Mouse (Mus musculus) frontal cortex, postnatal 10 days (tissue): ENCODE measurements around the gene Hoxc4.

Experiments used
- DNase-seq, 2 experiments: peaks; one replicate each; pipeline ENCODE4 v3.0.0; 2022; ENCODE audit warnings: low spot score in 2 of 2, mixed read lengths in 1 of 2

Hoxc4 gene

DNA sequence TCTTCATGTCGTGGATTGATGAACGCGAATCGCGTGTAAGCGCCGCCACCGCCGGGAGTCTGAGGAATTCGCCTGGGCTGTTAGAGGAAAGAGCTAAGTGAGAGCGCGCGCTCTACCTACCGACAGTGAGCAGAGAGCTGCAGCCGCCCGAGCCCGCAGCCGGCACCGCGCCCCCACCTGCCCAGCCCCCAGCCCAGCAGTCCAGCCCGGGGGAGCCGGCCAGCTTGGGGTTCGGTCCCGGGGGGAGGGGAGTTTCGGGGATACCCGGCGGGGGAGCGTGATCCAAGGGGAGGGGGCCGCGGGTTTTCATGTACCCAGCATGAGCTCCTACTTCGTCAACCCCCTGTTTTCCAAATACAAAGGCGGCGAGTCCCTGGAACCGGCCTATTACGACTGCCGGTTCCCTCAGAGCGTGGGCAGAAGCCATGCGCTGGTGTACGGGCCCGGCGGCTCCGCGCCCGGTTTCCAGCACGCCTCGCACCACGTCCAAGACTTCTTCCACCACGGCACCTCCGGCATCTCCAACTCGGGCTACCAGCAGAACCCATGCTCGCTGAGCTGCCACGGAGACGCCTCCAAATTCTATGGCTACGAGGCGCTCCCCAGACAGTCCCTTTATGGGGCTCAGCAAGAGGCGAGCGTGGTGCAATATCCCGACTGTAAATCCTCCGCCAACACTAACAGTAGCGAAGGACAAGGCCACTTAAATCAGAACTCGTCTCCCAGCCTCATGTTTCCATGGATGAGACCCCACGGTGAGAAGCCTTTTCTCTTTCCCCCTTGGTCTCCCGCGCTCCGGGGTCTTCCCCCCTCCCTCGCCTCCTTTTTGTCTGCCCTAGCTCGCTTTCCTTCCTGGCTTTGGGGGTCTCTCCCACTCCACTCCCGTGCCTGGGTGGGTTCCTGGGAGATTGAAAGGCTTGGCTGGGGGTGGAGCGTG is 28.0 kb upstream of the Hoxc4 start, which contains the start of gene Hoxc8:
Gene Hoxc8 (plus strand): TSS at position 147 of the 937 bp plus-strand sequence.
- DNase-seq, result no peak

DNA sequence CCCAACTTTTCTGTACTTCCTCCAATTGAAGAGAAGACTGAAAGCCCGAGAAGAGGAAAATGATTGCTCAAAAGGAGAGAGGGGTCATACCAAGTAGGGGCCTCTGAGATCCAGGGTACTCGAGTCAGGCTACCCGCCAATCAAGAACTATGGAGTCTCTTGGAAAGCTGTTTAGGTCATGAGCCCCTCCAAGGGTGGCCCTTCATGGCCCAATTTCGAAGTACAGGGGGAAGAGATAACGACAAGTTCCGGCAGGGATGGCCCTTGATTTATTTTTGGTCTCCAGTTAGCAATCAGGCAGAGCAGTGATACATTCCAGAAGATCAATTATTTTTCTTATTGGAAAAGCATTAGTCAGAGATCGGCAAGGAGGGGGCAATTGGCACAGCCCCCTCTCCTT is 27.0 kb upstream of the Hoxc4 start:
- no peak for DNase-seq

DNA sequence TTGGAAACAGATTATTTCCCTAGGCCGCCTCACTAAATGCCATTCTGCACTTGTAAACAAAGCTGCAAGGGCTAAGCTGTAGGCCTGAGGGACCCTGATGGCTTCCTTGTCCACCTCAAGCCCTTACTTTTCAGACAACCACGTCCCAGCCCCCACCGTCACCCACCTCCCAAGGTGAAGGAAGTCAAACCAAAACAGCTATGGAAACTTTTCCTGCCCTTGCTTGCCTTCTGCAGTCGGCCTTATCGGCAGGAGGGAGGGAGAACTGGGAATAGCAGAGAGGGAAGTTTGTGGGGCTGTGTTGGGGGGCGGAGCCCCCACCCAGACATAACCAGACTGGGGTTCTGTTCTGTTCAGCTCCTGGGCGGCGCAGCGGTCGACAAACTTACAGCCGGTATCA is 26.5 kb upstream of the Hoxc4 start:
- DNase-seq, result no peak

DNA sequence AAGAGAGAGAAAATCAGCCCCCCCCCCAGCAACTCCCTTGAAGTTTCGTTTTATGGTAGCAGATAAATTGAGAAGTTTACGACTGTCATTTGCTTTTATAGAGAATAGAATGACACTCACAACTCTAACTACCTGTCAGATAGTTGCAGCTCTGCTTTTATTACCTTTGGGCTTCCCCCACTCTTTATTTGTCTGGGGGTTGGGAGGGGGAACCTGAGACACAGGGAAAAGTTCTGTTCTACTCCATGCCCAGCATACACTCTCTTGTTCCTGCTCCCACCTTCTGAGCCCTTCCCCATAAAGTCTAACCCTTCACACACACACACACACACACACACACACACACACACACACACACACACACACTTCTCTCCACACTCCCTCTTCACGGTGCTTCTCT is 25.9 kb upstream of the Hoxc4 start:
- no peak for DNase-seq

DNA sequence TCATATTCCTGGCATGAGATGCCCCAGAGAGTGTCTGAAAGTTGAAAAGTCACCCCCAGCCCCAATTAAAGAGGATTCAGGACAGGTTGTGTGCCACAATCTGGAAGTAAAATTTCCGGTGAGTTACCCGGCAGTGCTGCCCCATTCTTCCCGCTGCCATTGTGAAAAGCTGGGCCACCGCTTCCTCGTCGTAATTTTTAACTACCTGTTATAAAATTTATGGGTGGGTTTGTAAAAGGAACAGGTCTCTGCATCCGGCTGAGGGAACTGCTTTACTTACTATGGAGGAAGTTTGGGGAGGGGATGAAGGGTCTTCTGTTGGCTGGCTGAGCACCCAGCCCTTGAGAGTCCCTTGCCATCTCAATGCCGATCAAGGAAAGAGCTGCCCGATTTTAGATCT is 22.2 kb upstream of the Hoxc4 start:
- no peak for DNase-seq

DNA sequence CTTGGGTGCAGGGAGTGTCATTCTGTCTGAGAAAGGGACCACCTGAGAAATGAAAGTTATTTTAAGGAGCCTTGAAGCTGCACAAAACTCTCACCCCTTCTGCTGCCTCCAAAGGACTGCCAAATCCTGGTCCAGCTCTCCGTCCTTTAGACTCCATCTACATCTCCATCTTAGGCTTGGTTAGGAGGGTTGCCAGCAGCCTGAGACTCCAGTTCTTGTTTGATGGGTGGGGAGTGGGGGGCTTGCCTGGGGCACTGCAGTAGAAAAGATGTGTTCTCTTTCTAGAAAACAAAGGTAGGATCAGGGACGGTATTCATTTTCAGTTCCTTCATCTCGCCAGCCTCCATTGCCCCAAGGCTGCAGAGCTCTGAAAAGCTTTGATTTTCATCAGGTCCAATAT is 21.3 kb upstream of the Hoxc4 start:
- DNase-seq, result no peak

DNA sequence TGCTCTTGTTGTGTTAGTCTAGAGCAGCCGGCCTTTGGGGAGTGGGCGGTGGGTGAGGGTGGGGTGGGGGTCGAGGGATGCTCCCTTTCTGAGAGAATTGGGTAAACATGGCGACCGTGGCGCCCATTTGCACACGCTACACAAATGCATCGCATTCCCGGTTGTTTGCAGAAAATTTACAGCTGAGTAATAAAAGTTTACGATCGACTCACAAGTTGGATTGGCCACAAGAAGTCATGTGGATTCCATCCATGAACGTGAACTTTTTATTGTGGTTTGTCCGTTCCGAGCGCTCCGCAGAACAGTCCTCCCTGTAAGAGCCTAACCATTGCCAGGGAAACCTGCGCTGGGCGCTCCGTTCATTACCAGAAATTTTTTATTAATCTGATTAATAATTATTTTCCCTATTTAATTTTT is 20.8 kb upstream of the Hoxc4 start, which contains the start of gene Hoxc6:
Gene Hoxc6 (plus strand): TSS at position 319 of the 417 bp plus-strand sequence.
- DNase-seq, result no peak

DNA sequence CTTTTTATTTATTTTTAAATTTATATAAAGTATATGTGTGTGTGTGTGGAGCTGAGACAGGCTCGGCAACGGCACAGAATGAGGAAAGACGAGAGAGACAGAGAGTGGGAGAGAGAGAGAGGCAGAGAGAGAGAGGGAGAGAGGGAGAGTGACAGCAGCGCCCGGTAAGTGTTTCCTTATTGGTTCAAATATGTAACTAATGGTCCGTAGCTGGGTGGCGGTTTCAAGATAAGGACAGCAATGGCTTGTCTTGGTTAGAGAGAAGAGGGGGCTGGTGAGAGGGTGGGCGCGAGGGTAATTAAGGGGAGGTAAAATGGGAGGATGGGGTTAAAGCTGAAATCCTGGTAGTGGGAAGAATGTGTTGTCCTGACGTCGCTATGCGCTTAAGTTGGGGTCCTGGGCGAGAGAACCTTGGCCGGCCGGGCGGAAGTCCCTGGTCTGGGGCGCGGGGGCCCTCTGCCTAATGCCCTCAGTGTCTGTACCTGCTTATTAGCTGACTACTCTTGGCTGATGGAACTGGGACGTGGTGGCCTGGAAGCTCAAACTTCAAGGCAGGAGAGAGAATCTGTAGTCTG is 20.0 kb upstream of the Hoxc4 start:
- no peak for DNase-seq

DNA sequence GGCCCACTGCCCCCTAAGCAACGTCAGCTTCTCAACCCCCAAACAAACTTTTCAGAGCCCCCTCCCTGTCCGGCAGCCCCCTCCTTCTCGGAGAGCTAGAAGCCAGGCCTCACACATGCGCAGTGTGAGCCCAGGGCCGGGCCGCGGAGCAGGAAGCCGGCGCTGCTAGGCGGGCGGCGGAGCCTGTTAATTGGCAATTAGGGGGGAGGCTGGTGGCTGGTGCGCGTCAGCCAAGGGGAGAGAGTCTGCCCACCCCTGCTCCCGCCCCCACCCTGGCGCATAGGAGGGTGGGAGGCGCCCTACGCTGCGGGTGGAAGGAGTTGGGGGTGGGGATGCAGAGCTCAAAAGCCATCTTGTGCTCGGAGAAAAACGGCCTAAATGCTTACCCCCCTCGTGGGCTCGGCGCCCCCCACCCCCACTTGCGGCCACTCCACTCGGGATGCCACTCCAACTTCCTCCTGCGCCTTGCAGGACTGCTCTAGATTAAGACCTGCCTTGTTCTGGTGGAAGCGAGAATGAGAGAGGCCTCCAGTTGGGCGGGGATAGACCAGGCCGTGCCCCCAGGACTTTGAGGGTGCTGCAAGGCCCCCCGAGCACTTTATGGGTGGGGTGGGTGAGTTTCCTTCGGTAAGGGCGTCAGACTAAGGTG is 19.4 kb upstream of the Hoxc4 start:
- no peak for DNase-seq

DNA sequence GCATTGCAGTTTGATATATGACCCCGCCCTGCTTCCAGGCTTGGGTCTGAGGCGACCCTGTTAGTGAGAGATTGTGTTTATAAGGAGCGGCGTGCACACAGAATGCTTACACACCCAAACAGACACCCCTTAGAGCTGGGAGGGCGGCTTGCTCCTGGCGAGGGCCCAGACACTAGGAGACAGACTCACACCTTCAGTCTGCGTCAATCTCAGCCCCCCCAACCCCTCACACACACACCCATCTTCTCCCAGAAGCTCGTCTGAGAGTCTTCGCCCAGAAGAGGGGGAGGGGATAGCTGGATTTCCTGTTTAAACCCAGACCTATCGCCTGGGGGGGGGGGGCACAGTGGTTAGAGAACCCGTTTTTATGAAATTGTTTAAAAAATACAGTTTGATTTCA is 18.8 kb upstream of the Hoxc4 start:
- DNase-seq, result no peak

DNA sequence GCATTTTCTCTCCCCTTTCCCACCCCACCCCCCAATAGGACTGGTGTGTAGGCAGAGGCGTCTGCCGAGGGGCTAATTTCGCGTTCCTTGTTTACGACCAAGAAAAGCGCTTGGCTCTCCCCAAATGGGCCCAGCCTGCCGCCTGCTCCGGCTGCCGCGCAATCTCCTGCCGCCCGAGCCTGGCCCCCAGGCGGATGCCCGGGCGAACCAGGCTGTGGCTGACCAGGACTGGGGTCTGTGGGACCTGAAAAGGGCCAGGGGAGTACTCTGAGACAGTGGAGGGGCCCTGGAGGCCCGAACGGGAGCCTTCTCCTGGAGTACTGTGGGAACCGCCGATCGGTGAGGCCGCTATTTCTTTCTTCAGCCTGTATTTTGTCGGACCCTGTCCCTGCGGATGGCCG is 18.2 kb upstream of the Hoxc4 start:
- no peak for DNase-seq

DNA sequence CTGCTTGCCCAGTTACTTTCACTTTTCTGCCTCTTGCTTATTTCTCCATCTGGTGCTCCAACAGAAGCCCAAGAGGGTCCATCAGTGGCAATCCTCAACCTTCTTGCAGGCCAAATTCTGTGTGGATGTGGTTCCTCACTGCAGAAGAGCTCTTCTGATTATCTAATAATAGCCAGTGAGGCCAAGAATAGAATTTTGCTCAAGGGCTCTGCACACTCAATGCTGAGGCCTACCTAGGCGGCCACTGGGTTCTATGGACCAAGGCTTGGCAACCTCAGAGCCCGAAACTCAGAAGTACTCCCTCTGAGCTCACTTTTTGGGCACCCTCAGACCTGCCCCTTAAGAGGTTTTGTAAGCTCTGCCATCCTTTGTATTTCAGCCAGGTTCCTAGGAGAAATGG is 17.4 kb upstream of the Hoxc4 start:
- no peak for DNase-seq

DNA sequence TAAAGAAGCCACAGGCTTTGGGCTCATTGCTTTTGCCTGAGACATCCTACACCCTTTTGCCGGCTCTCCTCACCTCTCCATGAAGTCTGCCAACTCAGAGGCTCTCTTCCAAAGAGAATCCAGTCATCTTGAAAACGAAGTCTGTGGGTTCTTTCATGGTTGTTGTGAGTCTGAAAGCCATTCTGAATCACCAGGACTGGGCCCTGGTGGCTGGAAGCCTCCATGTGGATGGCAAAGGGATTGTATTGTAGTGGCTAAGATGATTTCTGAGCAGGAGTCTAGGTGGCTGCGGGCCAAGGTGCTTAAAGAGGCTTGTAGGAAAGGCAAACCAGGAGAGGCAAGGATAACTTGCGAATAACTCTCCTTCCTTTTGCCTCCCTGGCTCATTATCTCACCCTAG is 16.6 kb upstream of the Hoxc4 start:
- DNase-seq, result no peak

DNA sequence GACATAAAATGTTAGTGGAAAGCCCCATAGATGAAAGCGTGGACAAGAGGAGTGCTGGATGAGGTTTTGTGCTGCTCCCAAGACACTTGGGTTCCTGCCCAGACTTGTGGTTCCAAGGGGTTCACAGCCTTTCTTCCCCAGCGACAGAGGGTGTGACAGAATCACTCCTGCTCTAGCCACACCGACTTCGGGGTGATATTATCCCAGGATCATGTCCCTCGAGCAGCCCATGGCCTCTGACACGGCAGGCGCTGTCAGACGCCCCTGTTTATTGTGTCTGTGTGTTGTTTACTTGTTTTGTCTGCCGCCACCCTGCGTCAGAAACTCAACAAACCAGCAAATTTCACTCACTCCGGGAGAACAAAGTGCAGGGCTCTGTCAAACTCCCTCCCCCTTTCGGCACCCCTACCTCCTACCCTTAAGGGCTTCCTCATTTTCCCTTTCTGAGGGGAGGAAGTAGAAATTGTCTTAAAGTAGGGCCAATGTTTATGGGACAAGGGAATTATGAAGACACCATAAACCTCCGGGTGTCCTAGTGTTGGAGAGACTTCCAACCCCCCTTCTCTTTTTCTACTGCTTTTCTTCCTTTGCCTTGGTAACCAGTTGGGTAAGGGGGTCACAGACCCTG is 15.8 kb upstream of the Hoxc4 start:
- no peak for DNase-seq

DNA sequence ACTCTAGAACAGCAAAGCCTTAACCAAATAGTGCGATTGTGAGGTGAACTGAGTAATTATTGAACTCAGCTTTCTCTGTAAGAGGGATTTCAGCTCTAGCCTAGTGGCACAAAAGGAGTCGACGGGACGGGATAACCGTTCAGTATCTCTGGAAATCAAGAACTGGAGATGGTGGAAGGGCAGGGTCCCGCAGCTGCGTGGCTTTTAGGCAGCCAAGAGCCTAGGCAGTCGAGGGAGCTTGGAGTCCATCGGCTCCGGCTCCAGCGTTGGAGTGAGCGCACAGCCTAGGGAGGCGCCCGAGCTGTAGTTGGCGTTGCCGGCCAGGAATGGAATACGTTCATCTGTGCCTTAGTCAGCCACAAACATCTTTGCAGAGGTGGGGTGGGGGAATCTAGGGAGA is 13.4 kb upstream of the Hoxc4 start:
- DNase-seq, result no peak

DNA sequence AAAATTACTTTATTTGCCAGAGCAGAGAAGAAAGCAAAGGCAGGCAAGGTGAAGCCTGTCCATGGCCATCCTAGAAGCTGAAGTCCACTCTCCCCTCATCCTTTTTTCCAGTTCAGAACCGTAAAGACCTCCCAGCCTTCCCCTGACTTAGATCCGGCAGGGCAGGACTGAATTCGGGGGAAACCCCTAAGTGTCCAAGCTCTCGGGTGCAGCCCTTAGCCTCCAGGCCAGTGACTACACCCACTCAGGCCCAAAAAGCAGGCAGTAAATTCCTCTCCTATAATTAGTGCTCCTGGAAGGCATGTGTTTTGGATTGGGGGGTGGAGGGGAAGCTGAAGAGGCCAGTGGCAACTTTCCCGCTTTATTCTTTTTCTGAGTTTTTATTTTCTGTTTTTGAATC is 12.9 kb upstream of the Hoxc4 start:
- no peak for DNase-seq

DNA sequence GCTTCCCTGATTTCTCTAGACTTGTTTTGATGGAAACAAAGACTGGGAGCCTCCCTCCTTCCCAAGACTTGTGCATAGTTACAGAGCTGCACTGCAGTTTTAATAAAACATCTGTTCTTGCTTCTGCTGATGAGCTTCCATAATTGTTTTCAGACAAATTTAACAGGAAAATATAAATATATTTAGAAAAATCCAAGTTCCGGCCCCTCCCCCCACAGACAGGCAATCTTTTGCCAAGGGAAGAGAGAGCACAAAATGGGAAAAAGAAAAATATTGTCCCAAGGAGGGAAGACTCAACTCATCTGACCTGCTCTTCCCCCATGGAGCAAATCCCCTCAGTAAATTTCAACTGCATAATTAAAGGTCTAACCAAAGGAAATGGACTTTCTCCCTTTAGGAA is 12.4 kb upstream of the Hoxc4 start:
- no peak for DNase-seq

DNA sequence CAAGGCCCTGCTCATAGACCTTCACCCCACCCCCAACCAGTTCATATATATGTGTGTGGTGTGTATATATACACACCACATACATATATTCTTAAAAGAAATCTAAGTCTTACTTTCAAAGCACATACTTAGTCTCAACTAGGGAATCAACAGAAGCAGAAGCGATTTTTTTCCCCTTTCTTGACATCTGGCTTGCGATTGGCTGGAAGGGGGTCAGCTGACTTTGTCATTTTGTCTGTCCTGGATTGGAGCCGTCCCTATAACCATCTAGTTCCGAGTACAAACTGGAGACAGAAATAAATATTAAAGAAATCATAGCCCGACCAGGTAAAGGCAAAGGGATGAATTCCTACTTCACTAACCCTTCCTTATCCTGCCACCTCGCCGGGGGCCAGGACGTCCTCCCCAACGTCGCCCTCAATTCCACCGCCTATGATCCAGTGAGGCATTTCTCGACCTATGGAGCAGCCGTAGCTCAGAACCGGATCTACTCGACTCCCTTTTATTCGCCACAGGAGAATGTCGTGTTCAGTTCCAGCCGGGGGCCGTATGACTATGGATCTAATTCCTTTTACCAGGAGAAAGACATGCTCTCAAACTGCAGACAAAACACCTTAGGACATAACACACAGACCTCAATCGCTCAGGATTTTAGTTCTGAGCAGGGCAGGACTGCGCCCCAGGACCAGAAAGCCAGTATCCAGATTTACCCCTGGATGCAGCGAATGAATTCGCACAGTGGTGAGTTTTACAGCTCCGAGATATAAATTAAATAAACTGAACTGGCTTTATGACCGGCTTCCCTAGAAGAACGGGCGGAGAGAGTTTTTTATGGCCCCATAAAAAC is 9.2 kb upstream of the Hoxc4 start:
- no peak for DNase-seq

DNA sequence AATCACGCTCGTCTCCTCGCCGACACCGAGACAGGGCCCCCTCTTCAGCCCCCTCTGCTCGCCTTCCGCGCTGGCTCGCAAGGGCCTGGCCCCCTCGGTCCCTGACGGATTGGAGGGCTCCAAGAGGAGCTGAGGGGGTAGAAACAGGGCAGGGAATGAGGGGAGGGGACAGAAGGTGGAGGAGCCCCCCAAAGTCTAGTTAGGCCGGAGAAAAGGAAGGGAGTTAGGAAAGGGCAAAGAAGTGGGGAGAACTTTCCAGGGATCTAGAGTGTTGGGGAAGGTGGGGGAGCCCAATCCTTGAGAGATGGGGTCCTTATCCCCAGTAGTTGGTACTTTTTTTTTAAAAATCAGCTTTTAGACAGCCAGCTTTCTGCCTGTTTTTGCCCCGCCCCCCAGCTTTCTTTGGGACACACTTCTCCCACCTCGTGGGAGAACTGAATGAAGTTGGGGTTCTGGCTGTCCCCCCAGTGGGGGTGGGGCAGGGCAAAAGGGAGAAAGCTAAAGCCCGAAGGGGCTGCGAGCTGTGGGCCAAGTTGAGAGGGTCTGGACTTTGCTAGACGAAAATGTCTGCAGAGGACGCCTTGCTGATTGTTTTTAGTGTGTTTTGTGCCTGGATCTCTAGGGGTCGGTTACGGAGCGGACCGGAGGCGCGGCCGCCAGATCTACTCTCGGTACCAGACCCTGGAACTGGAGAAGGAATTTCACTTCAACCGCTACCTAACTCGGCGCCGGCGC is 8.5 kb upstream of the Hoxc4 start:
- DNase-seq, result no peak

DNA sequence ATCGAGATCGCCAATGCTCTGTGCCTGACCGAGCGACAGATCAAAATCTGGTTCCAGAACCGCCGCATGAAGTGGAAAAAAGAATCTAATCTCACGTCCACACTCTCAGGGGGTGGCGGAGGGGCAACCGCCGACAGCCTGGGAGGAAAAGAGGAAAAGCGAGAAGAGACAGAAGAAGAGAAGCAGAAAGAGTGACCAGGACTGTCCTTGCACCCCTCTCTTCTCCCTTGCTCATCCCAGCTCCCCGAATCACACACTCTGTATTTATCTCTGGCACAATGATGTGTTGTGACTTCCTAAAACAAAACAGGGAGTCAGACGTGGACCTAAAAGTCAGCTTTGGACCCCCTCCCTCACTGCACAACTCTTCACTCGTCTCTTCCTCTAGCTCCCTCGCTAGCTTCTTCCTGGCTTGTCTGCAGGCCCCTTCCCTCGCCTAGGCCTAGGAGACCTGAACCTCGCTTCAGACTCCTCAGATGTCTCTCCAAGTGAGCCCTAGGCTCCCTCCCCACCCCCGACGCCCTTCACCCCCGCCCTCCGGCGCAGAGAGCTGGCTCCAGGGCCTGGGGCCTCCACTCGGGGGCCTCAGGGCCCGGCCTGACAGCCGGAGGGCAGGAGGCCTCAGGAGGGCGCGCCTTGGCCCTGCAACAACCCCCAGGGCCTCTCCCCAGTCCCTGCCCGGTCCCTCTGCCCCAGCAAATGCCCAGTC is 7.7 kb upstream of the Hoxc4 start:
- no peak for DNase-seq
